Mouse (Mus musculus) C2C12 (cell line): ENCODE results near the gene Tcf3.

Experiments
- CEBPB ChIP-seq: IDR thresholded peaks from one replicate; pipeline ENCODE4 v1.6.1; 2011; ENCODE audit warnings: low read depth, mild to moderate bottlenecking, control low read depth, moderate library complexity
- CTCF ChIP-seq: IDR thresholded peaks from one replicate; pipeline ENCODE4 v1.5.1; 2011; ENCODE audit not compliant: control insufficient read depth, insufficient read depth, insufficient read length
- MAX ChIP-seq: IDR thresholded peaks from one replicate; pipeline ENCODE4 v1.6.1; 2011; ENCODE audit warnings: mild to moderate bottlenecking, control low read depth
- MYOD1 ChIP-seq: IDR thresholded peaks from one replicate; pipeline ENCODE4 v1.6.1; 2011; ENCODE audit warnings: low read depth; ENCODE audit not compliant: control insufficient read depth, insufficient read length

DNA sequence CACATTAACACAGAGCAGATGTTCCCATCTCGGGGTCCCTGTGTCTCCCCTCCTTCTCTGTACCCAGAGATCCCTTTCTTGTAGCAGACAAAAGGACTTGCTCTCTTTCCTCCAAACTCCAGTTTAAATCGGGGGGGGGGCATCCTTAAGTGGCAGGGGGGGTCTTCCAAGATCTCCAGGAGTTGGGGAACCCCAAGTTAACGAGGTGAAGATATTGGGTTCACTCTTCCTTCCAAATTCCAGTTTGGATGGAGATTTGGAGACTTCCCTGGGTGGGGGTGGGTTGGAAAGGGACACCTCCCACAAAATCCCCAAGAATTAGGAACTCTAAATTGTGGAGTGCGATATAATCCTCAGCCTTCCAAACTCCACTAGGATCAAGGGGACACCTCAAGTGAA, 1.1 kb downstream of the Tcf3 start:
- TF ChIP-seq CTCF = no peak
- no peak for TF ChIP-seq CEBPB
- no peak for TF ChIP-seq MAX
- no peak for TF ChIP-seq MYOD1
